Mouse (Mus musculus) layer of hippocampus, adult 8-10 months (tissue): ENCODE measurements around the gene Atg2a. TPM values are rescaled to one million over a fixed set of nuclear protein-coding genes. Genes with fewer than 3 reads are reported as not detected.

Experiments
- DNase-seq, 2 experiments: peaks; one replicate each; pipeline ENCODE4 v3.0.0; 2022; ENCODE audit warnings: low spot score in 2 of 2
- total RNA-seq, 4 experiments: library from RNA; stranded (reverse); gene quantifications; 2 replicates each; pipeline ENCODE4 v1.2.4; 2022

The Atg2a gene
- total RNA-seq, 4 experiments from 2014 or later, result 34.1 to 41.8 (median 37.1) TPM

GRCm38 (mm10) chr19:6247526-6248300 lies 6.2 kb downstream of the Atg2a start:
- no peak for DNase-seq

GRCm38 (mm10) chr19:6253021-6253420 lies 11.6 kb downstream of the Atg2a start:
- no peak for DNase-seq

- DNase-seq, result no peak
These were observed 19.0 kb downstream of the Atg2a start for GRCm38 (mm10) chr19:6260428-6260827.

- DNase-seq, result no peak
These were observed 19.5 kb downstream of the Atg2a start for GRCm38 (mm10) chr19:6260946-6261345.

GRCm38 (mm10) chr19:6261379-6261778 lies 19.9 kb downstream of the Atg2a start:
- DNase-seq, result no peak

GRCm38 (mm10) chr19:6262222-6262621 lies 20.8 kb downstream of the Atg2a start:
- DNase-seq, result peak; percentile 61 to 70

GRCm38 (mm10) chr19:6262839-6263433 lies 21.5 kb downstream of the Atg2a start:
- no peak for DNase-seq

- DNase-seq, result no peak
These were observed 22.7 kb downstream of the Atg2a start for GRCm38 (mm10) chr19:6264200-6264599.

- no peak for DNase-seq
These were observed 23.5 kb downstream of the Atg2a start for GRCm38 (mm10) chr19:6264945-6265344.

GRCm38 (mm10) chr19:6265727-6266182 lies 24.3 kb downstream of the Atg2a start:
- DNase-seq, result no peak

- no peak for DNase-seq
These were observed 26.1 kb downstream of the Atg2a start for GRCm38 (mm10) chr19:6267306-6268169.

- DNase-seq, result peak; percentile 70 to 88
These were observed 26.7 kb downstream of the Atg2a start for GRCm38 (mm10) chr19:6268170-6268528.

- no peak for DNase-seq
These were observed 27.2 kb downstream of the Atg2a start for GRCm38 (mm10) chr19:6268670-6269132.

GRCm38 (mm10) chr19:6269798-6270475 lies 28.5 kb downstream of the Atg2a start:
- DNase-seq, result no peak

- no peak for DNase-seq
These were observed 29.2 kb downstream of the Atg2a start for GRCm38 (mm10) chr19:6270661-6271060.

- no peak for DNase-seq
These were observed 29.7 kb downstream of the Atg2a start for GRCm38 (mm10) chr19:6271206-6271605.

- DNase-seq, result no peak
These were observed 30.6 kb downstream of the Atg2a start for GRCm38 (mm10) chr19:6272053-6272452.

- no peak for DNase-seq
These were observed 31.3 kb downstream of the Atg2a start for GRCm38 (mm10) chr19:6272738-6273137.

GRCm38 (mm10) chr19:6273592-6273991 lies 32.1 kb downstream of the Atg2a start:
- DNase-seq, result no peak

- DNase-seq, result no peak
These were observed 32.6 kb downstream of the Atg2a start for GRCm38 (mm10) chr19:6273998-6274608.
